Mouse (Mus musculus) heart, embryonic 14.5 days (tissue): Measurements from ENCODE around the gene 1700029P11Rik. TPM values are rescaled to one million over a fixed set of nuclear protein-coding genes. Genes with fewer than 3 reads are reported as not detected.

Experiments
- ATAC-seq: fragments of 200-750 bp; cut with Nextera tagmentation; 2 replicates; pipeline ENCODE4 v1.8.0; 2017; ENCODE audit warnings: low read depth, moderate TSS enrichment; ENCODE audit not compliant: insufficient number of reproducible peaks, insufficient read depth, low FRiP score
- H3K27ac ChIP-seq, 2 experiments: fragments of 200-500 bp in 1 of 2; fragments of 300-500 bp in 1 of 2; sonication (generic) in 1 of 2; replicated peaks in 1 of 2; 2 replicates each; pipeline ENCODE4 v1.5.1; 2012 to 2014; ENCODE audit warnings: low read depth in 2 of 2, low read length in 2 of 2, control low read depth in 1 of 2, mild to moderate bottlenecking in 1 of 2, mixed read lengths in 1 of 2; ENCODE audit not compliant: control insufficient read depth in 1 of 2, insufficient read depth in 1 of 2
- H3K27me3 ChIP-seq: fragments of 300-500 bp; sonication (generic); 2 replicates; pipeline ENCODE4 v1.6.1; 2014; ENCODE audit warnings: mild to moderate bottlenecking, low read length, control low read depth; ENCODE audit not compliant: control insufficient read depth, insufficient read depth
- H3K36me3 ChIP-seq: fragments of 300-500 bp; sonication (generic); 2 replicates; pipeline ENCODE4 v1.6.1; 2014; ENCODE audit warnings: mild to moderate bottlenecking, control low read depth, low read length, mixed read lengths; ENCODE audit not compliant: control insufficient read depth, insufficient read depth
- H3K4me1 ChIP-seq, 2 experiments: fragments of 200-500 bp in 1 of 2; fragments of 300-500 bp in 1 of 2; sonication (generic) in 1 of 2; 2 replicates each; pipeline ENCODE4 v1.6.1; 2012 to 2014; ENCODE audit warnings: low read length in 2 of 2, control low read depth in 1 of 2, mixed read lengths in 1 of 2; ENCODE audit not compliant: control insufficient read depth in 2 of 2, insufficient read depth in 2 of 2
- H3K4me2 ChIP-seq: fragments of 300-500 bp; sonication (generic); 2 replicates; pipeline ENCODE4 v1.6.1; 2014; ENCODE audit warnings: mild to moderate bottlenecking, low read length
- H3K4me3 ChIP-seq, 2 experiments: fragments of 200-500 bp in 1 of 2; fragments of 300-500 bp in 1 of 2; sonication (generic) in 1 of 2; 2 replicates each; pipeline ENCODE4 v1.5.1; 2012 to 2014; ENCODE audit warnings: low read length in 2 of 2, mild to moderate bottlenecking in 2 of 2, control low read depth in 1 of 2, low read depth in 1 of 2, moderate library complexity in 1 of 2; ENCODE audit not compliant: control insufficient read depth in 1 of 2, insufficient read depth in 1 of 2
- H3K9ac ChIP-seq: fragments of 300-500 bp; sonication (generic); 2 replicates; pipeline ENCODE4 v1.6.1; 2014; ENCODE audit warnings: mild to moderate bottlenecking, low read length
- H3K9me3 ChIP-seq: fragments of 300-500 bp; sonication (generic); 2 replicates; pipeline ENCODE4 v1.6.1; 2016; ENCODE audit warnings: low read length, control low read depth; ENCODE audit not compliant: control insufficient read depth
- WGBS: fragments of 180-500 bp; shearing (Covaris S2); extraction: QIAGEN DNeasy Blood & Tissue Kit; methylation state at CpG from one replicate; pipeline ENCODE4 v1.1.7; 2014; 5-methylcytosine and 5-hydroxymethylcytosine counted together
- polyA plus RNA-seq: library from polyadenylated mRNA; unstranded; fragments of >200 nt; fragmentation: Nextera tagmentation; extraction: Ambion mirVana; gene quantifications from 2 replicates; pipeline ENCODE4 v1.2.1, GENCODE M21; 2014

1700029P11Rik gene
- polyA plus RNA-seq, 1 experiment from 2014 or later: not detected

- Histone ChIP-seq H3K4me1 (peaks cover 10 to 15% of the 10 kb centered on the region in 2 experiments), H3K27me3 (no peaks in the 10 kb centered on the region), H3K4me3 (no peak overlapping the region), H3K9ac (peak overlapping the region; percentile 51; the same call in 1 of the 2 replicates), H3K36me3 (peaks cover 19% of the 10 kb centered on the region), H3K9me3 (no peaks in the 10 kb centered on the region), H3K4me2 (no peak overlapping the region), H3K27ac (no peak overlapping the region)
- 0 out of 2 replicates have a peak, but pooled peaks have one; percentile 45 for ATAC-seq
- 31% methylated on average over 11 of the region's 11 CpGs for WGBS
Measured at GRCm38 (mm10) chr15:81989371-81990062, 9.2 kb downstream of the 1700029P11Rik start.

- no peaks in the 10 kb centered on the region for H3K9me3 ChIP-seq
- no peaks in the 10 kb centered on the region for H3K27me3 ChIP-seq
- H3K4me1 ChIP-seq: peaks cover 10 to 15% of the 10 kb centered on the region in 2 experiments
- ATAC-seq: no peak
- H3K4me2 ChIP-seq: no peak overlapping the region
- H3K9ac ChIP-seq: no peak overlapping the region
- 14% methylated on average over 7 of the region's 7 CpGs for WGBS
- no peak overlapping the region; a peak in 1 of 4 replicates for H3K27ac ChIP-seq
- H3K36me3 ChIP-seq: peaks cover 30% of the 10 kb centered on the region
- H3K4me3 ChIP-seq: no peak overlapping the region
Measured at GRCm38 (mm10) chr15:81990549-81990948, 10.2 kb downstream of the 1700029P11Rik start.

- H3K36me3 ChIP-seq: peaks cover 59% of the 10 kb centered on the region
- no peaks in the 10 kb centered on the region for H3K9me3 ChIP-seq
- ATAC-seq: no peak
- no peak overlapping the region for H3K4me3 ChIP-seq
- WGBS: 65% methylated on average over 6 of the region's 6 CpGs
- H3K4me2 ChIP-seq: no peak overlapping the region
- H3K27ac ChIP-seq: no peak overlapping the region
- peaks cover 10 to 15% of the 10 kb centered on the region in 2 experiments for H3K4me1 ChIP-seq
- H3K9ac ChIP-seq: no peak overlapping the region
- no peaks in the 10 kb centered on the region for H3K27me3 ChIP-seq
Measured at GRCm38 (mm10) chr15:81993992-81994391, 13.7 kb downstream of the 1700029P11Rik start.

GRCm38 (mm10) chr15:82004257-82004656 lies 23.9 kb downstream of the 1700029P11Rik start:
- WGBS: 90% methylated on average over 8 of the region's 8 CpGs

GRCm38 (mm10) chr15:82011947-82012346 lies 31.6 kb downstream of the 1700029P11Rik start:
- no peak for ATAC-seq
- H3K27ac ChIP-seq: no peak overlapping the region
- H3K4me1 ChIP-seq: peaks cover 2 to 12% of the 10 kb centered on the region in 2 experiments; a peak in 3 of 4 replicates
- no peaks in the 10 kb centered on the region for H3K9me3 ChIP-seq
- H3K9ac ChIP-seq: no peak overlapping the region
- H3K36me3 ChIP-seq: no peaks in the 10 kb centered on the region
- H3K27me3 ChIP-seq: no peaks in the 10 kb centered on the region
- WGBS: 70% methylated on average over 6 of the region's 6 CpGs
- H3K4me2 ChIP-seq: no peak overlapping the region
- H3K4me3 ChIP-seq: no peak overlapping the region

More at GRCm38 (mm10) chr15:82004257-82004656, 23.9 kb downstream of the 1700029P11Rik start:
- H3K4me3 ChIP-seq: no peak overlapping the region
- no peaks in the 10 kb centered on the region for H3K4me1 ChIP-seq
- no peak overlapping the region for H3K9ac ChIP-seq
- no peak overlapping the region for H3K27ac ChIP-seq
- no peaks in the 10 kb centered on the region for H3K27me3 ChIP-seq
- no peaks in the 10 kb centered on the region for H3K9me3 ChIP-seq
- ATAC-seq: no peak
- peaks cover 21% of the 10 kb centered on the region for H3K36me3 ChIP-seq
- no peak overlapping the region for H3K4me2 ChIP-seq

GRCm38 (mm10) chr15:82014745-82015391 lies 34.5 kb downstream of the 1700029P11Rik start:
- Histone ChIP-seq H3K9me3 (no peaks in the 10 kb centered on the region), H3K36me3 (peaks cover 12% of the 10 kb centered on the region; the same call in 1 of the 2 replicates), H3K4me2 (peak overlapping the region; percentile 91), H3K27me3 (no peaks in the 10 kb centered on the region), H3K27ac (peak overlapping the region in 1 of 2 experiments; percentile 88; a peak in 1 of 4 replicates), H3K9ac (peak overlapping the region; percentile 90), H3K4me3 (peak overlapping the region; percentile 67 to 87), H3K4me1 (peaks cover 4 to 19% of the 10 kb centered on the region in 2 experiments)
- 23% methylated on average over 9 of the region's 9 CpGs for WGBS
- no peak for ATAC-seq

GRCm38 (mm10) chr15:82015392-82016100 lies 35.2 kb downstream of the 1700029P11Rik start:
- peak overlapping the region; percentile 19 to 88; a peak in 3 of 4 replicates for H3K27ac ChIP-seq
- WGBS: under 1% methylated on average over 39 of the region's 39 CpGs
- ATAC-seq: no peak; the same call in 1 of the 2 replicates
- H3K4me3 ChIP-seq: peak overlapping the region; percentile 67 to 87
- H3K4me1 ChIP-seq: peaks cover 4 to 19% of the 10 kb centered on the region in 2 experiments
- peak overlapping the region; percentile 90 for H3K9ac ChIP-seq
- H3K27me3 ChIP-seq: no peaks in the 10 kb centered on the region
- peaks cover 15% of the 10 kb centered on the region; the same call in 1 of the 2 replicates for H3K36me3 ChIP-seq
- no peaks in the 10 kb centered on the region for H3K9me3 ChIP-seq
- peak overlapping the region; percentile 91 for H3K4me2 ChIP-seq
